Mouse (Mus musculus): ENCODE data around the gene Irf7. TPM values are rescaled to one million over a fixed set of nuclear protein-coding genes. Genes with fewer than 3 reads are reported as not detected.
A peak's percentile ranks its signal among the peaks of the same experiment; 100 is the strongest.

The Irf7 gene
- polyA plus RNA-seq (2014; fragmentation: Nextera tagmentation; extraction: Ambion mirVana), result 0.57 and 0.66 TPM in 2 replicates

- Histone ChIP-seq H3K9ac (replicated peaks; ENCODE audit: low read depth, low read length) (peak within 1 kb of the TSS; percentile 26; the same call in 1 of the 2 replicates), H3K27ac (ENCODE audit: low read depth, low read length) (no peak within 1 kb of the TSS), H3K36me3 (ENCODE audit: control insufficient read depth, insufficient read depth, low read length) (peaks cover 29% of the 10 kb centered on the region), H3K4me1 (ENCODE audit: control insufficient read depth, insufficient read depth, low read length) (no peaks in the 10 kb centered on the region), H3K27me3 (ENCODE audit: control insufficient read depth, insufficient read depth, low read length) (no peaks in the 10 kb centered on the region), H3K4me2 (ENCODE audit: low read depth, low read length) (peak within 1 kb of the TSS; percentile 40), H3K9me3 (ENCODE audit: control insufficient read depth, low read length) (no peaks in the 10 kb centered on the region), H3K4me3 (ENCODE audit: low read depth, low read length) (peak within 1 kb of the TSS; percentile 21)
- ATAC-seq (ENCODE audit: low read depth), result peak; percentile 50; the same call in 1 of the 2 replicates
- 15% methylated on average over 25 of the region's 25 CpGs for WGBS
These were observed at the start of gene Irf7 for GRCm38 (mm10) chr7:141265739-141266561. Gene Irf7 (minus strand): TSS chr7:141266481.

- Histone ChIP-seq H3K27ac (ENCODE audit: low read depth, low read length) (no peak overlapping the region), H3K4me3 (ENCODE audit: low read depth, low read length) (no peak overlapping the region), H3K4me1 (ENCODE audit: control insufficient read depth, insufficient read depth, low read length) (no peaks in the 10 kb centered on the region), H3K36me3 (ENCODE audit: control insufficient read depth, insufficient read depth, low read length) (peaks cover 77% of the 10 kb centered on the region), H3K9me3 (ENCODE audit: control insufficient read depth, low read length) (no peaks in the 10 kb centered on the region), H3K9ac (replicated peaks; ENCODE audit: low read depth, low read length) (no peak overlapping the region), H3K27me3 (ENCODE audit: control insufficient read depth, insufficient read depth, low read length) (no peaks in the 10 kb centered on the region), H3K4me2 (ENCODE audit: low read depth, low read length) (no peak overlapping the region)
- ATAC-seq (ENCODE audit: low read depth), result no peak
- WGBS, result 84% methylated on average over 5 of the region's 5 CpGs
These were observed 49.7 kb upstream of the Irf7 start for GRCm38 (mm10) chr7:141315974-141316373.

- no peaks in the 10 kb centered on the region for H3K9me3 ChIP-seq (ENCODE audit: control insufficient read depth, low read length)
- H3K36me3 ChIP-seq (ENCODE audit: control insufficient read depth, insufficient read depth, low read length), result peaks cover 77% of the 10 kb centered on the region
- no peak overlapping the region for H3K9ac ChIP-seq (replicated peaks; ENCODE audit: low read depth, low read length)
- H3K27me3 ChIP-seq (ENCODE audit: control insufficient read depth, insufficient read depth, low read length), result no peaks in the 10 kb centered on the region
- H3K4me2 ChIP-seq (ENCODE audit: low read depth, low read length), result no peak overlapping the region
- no peak for ATAC-seq (ENCODE audit: low read depth)
- 94% methylated on average over 8 of the region's 8 CpGs for WGBS
- H3K27ac ChIP-seq (ENCODE audit: low read depth, low read length), result no peak overlapping the region
- H3K4me1 ChIP-seq (ENCODE audit: control insufficient read depth, insufficient read depth, low read length), result no peaks in the 10 kb centered on the region
- H3K4me3 ChIP-seq (ENCODE audit: low read depth, low read length), result no peak overlapping the region
These were observed 48.8 kb upstream of the Irf7 start for GRCm38 (mm10) chr7:141315076-141315475.

- Histone ChIP-seq H3K4me2 (ENCODE audit: low read depth, low read length) (no peak overlapping the region), H3K27ac (ENCODE audit: low read depth, low read length) (no peak overlapping the region), H3K9me3 (ENCODE audit: control insufficient read depth, low read length) (no peaks in the 10 kb centered on the region), H3K4me3 (ENCODE audit: low read depth, low read length) (no peak overlapping the region), H3K9ac (replicated peaks; ENCODE audit: low read depth, low read length) (no peak overlapping the region), H3K36me3 (ENCODE audit: control insufficient read depth, insufficient read depth, low read length) (peaks cover 81% of the 10 kb centered on the region), H3K4me1 (ENCODE audit: control insufficient read depth, insufficient read depth, low read length) (no peaks in the 10 kb centered on the region), H3K27me3 (ENCODE audit: control insufficient read depth, insufficient read depth, low read length) (no peaks in the 10 kb centered on the region)
- 94% methylated on average over 2 of the region's 2 CpGs for WGBS
- ATAC-seq (ENCODE audit: low read depth), result no peak
These were observed 48.1 kb upstream of the Irf7 start for GRCm38 (mm10) chr7:141314416-141314815.

GRCm38 (mm10) chr7:141304537-141304936, 38.3 kb upstream of the Irf7 start:
- peaks cover 71% of the 10 kb centered on the region for H3K36me3 ChIP-seq (ENCODE audit: control insufficient read depth, insufficient read depth, low read length)

GRCm38 (mm10) chr7:141302702-141303268, 36.5 kb upstream of the Irf7 start:
- WGBS, result 76% methylated on average over 1 of the region's 1 CpGs
- Histone ChIP-seq H3K4me3 (ENCODE audit: low read depth, low read length) (no peak overlapping the region), H3K9ac (replicated peaks; ENCODE audit: low read depth, low read length) (no peak overlapping the region), H3K9me3 (ENCODE audit: control insufficient read depth, low read length) (no peaks in the 10 kb centered on the region), H3K27ac (ENCODE audit: low read depth, low read length) (no peak overlapping the region), H3K27me3 (ENCODE audit: control insufficient read depth, insufficient read depth, low read length) (no peaks in the 10 kb centered on the region), H3K4me1 (ENCODE audit: control insufficient read depth, insufficient read depth, low read length) (no peaks in the 10 kb centered on the region), H3K36me3 (ENCODE audit: control insufficient read depth, insufficient read depth, low read length) (peaks cover 66% of the 10 kb centered on the region), H3K4me2 (ENCODE audit: low read depth, low read length) (no peak overlapping the region)
- ATAC-seq (ENCODE audit: low read depth), result no peak

More at GRCm38 (mm10) chr7:141304537-141304936, 38.3 kb upstream of the Irf7 start:
- no peak for ATAC-seq (ENCODE audit: low read depth)
- WGBS, result 94% methylated on average over 4 of the region's 4 CpGs
- H3K4me2 ChIP-seq (ENCODE audit: low read depth, low read length), result no peak overlapping the region
- H3K4me3 ChIP-seq (ENCODE audit: low read depth, low read length), result no peak overlapping the region
- no peaks in the 10 kb centered on the region for H3K9me3 ChIP-seq (ENCODE audit: control insufficient read depth, low read length)
- H3K27me3 ChIP-seq (ENCODE audit: control insufficient read depth, insufficient read depth, low read length), result no peaks in the 10 kb centered on the region
- H3K4me1 ChIP-seq (ENCODE audit: control insufficient read depth, insufficient read depth, low read length), result no peaks in the 10 kb centered on the region
- no peak overlapping the region for H3K9ac ChIP-seq (replicated peaks; ENCODE audit: low read depth, low read length)
- H3K27ac ChIP-seq (ENCODE audit: low read depth, low read length), result no peak overlapping the region

- H3K9ac ChIP-seq (replicated peaks; ENCODE audit: low read depth, low read length), result no peak overlapping the region
- H3K9me3 ChIP-seq (ENCODE audit: control insufficient read depth, low read length), result no peaks in the 10 kb centered on the region
- peaks cover 55% of the 10 kb centered on the region for H3K36me3 ChIP-seq (ENCODE audit: control insufficient read depth, insufficient read depth, low read length)
- no peak overlapping the region for H3K4me3 ChIP-seq (ENCODE audit: low read depth, low read length)
- no peak overlapping the region for H3K27ac ChIP-seq (ENCODE audit: low read depth, low read length)
- WGBS, result 96% methylated on average over 9 of the region's 9 CpGs
- no peaks in the 10 kb centered on the region for H3K4me1 ChIP-seq (ENCODE audit: control insufficient read depth, insufficient read depth, low read length)
- no peak overlapping the region for H3K4me2 ChIP-seq (ENCODE audit: low read depth, low read length)
- no peaks in the 10 kb centered on the region for H3K27me3 ChIP-seq (ENCODE audit: control insufficient read depth, insufficient read depth, low read length)
- ATAC-seq (ENCODE audit: low read depth), result no peak
These were observed 35.1 kb upstream of the Irf7 start for GRCm38 (mm10) chr7:141301386-141301785.

GRCm38 (mm10) chr7:141299175-141299574, 32.9 kb upstream of the Irf7 start:
- Histone ChIP-seq H3K9me3 (ENCODE audit: control insufficient read depth, low read length) (no peaks in the 10 kb centered on the region), H3K27ac (ENCODE audit: low read depth, low read length) (no peak overlapping the region), H3K27me3 (ENCODE audit: control insufficient read depth, insufficient read depth, low read length) (peaks cover 17% of the 10 kb centered on the region)

More at GRCm38 (mm10) chr7:141299175-141299574, 32.9 kb upstream of the Irf7 start:
- peaks cover 3% of the 10 kb centered on the region; the same call in 1 of the 2 replicates for H3K4me1 ChIP-seq (ENCODE audit: control insufficient read depth, insufficient read depth, low read length)
- H3K9ac ChIP-seq (replicated peaks; ENCODE audit: low read depth, low read length), result no peak overlapping the region
- H3K36me3 ChIP-seq (ENCODE audit: control insufficient read depth, insufficient read depth, low read length), result peaks cover 36% of the 10 kb centered on the region
- no peak for ATAC-seq (ENCODE audit: low read depth)
- no peak overlapping the region for H3K4me3 ChIP-seq (ENCODE audit: low read depth, low read length)
- no peak overlapping the region for H3K4me2 ChIP-seq (ENCODE audit: low read depth, low read length)
- 97% methylated on average over 8 of the region's 8 CpGs for WGBS
